24 mouse cellular contexts compared by ENCODE assay signal in genomic region chr4:23984005-23984404, GRCm38 (mm10).
DNase-seq lines count a peak whose midpoint lies in the region; ATAC-seq lines count a peak whose summit lies in the region.
"Had no signal": no experiment of that assay in that cellular context is flagged by ENCODE, and none has a peak within 500 bp of the region (broad histone marks: within the 10 kb centered on the region; RNA-seq: fewer than 3 reads in every experiment).

No protein-coding gene starts in this region.

- no peak overlapping the region for H3K4me2 ChIP-seq in hindbrain, embryonic 13.5 days
- H3K4me2 ChIP-seq in midbrain, embryonic 16.5 days (ENCODE audit: low read length), result no peak overlapping the region
- H3K4me2 ChIP-seq: liver, embryonic 13.5 days had no signal

- no peaks in the 10 kb centered on the region for H3K9me3 ChIP-seq in hindbrain, embryonic 10.5 days
- no peaks in the 10 kb centered on the region for H3K9me3 ChIP-seq in hindbrain, embryonic 13.5 days
- no peaks in the 10 kb centered on the region for H3K9me3 ChIP-seq in midbrain, embryonic 10.5 days (replicated peaks)
- no peaks in the 10 kb centered on the region for H3K9me3 ChIP-seq in midbrain, embryonic 16.5 days (replicated peaks; ENCODE audit: control insufficient read depth, low read length, poor library complexity, severe bottlenecking)
- H3K9me3 ChIP-seq: embryonic facial prominence, embryonic 15.5 days; hindbrain, embryonic 15.5 days; intestine, embryonic 15.5 days; liver, embryonic 13.5 days had no signal

- no peak for ATAC-seq in hindbrain, embryonic 13.5 days (ENCODE audit: low FRiP score)
- no peak for ATAC-seq in midbrain, embryonic 16.5 days
- ATAC-seq: intestine, embryonic 15.5 days had no signal

- H3K27me3 ChIP-seq in hindbrain, embryonic 10.5 days (ENCODE audit: insufficient read depth, poor library complexity, severe bottlenecking), result no peaks in the 10 kb centered on the region
- no peaks in the 10 kb centered on the region for H3K27me3 ChIP-seq in hindbrain, embryonic 13.5 days
- no peaks in the 10 kb centered on the region for H3K27me3 ChIP-seq in midbrain, embryonic 10.5 days (ENCODE audit: low read depth, poor library complexity, severe bottlenecking)
- no peaks in the 10 kb centered on the region for H3K27me3 ChIP-seq in midbrain, embryonic 16.5 days (ENCODE audit: control insufficient read depth, insufficient read depth, low read depth, low read length)
- H3K27me3 ChIP-seq: embryonic facial prominence, embryonic 15.5 days; hindbrain, embryonic 15.5 days; intestine, embryonic 15.5 days; liver, embryonic 13.5 days had no signal

- H3K36me3 ChIP-seq in hindbrain, embryonic 10.5 days, result no peaks in the 10 kb centered on the region
- H3K36me3 ChIP-seq in hindbrain, embryonic 13.5 days, result no peaks in the 10 kb centered on the region
- H3K36me3 ChIP-seq in midbrain, embryonic 10.5 days, result no peaks in the 10 kb centered on the region
- H3K36me3 ChIP-seq in midbrain, embryonic 16.5 days (ENCODE audit: control insufficient read depth, insufficient read depth, low read length), result no peaks in the 10 kb centered on the region
- H3K36me3 ChIP-seq: embryonic facial prominence, embryonic 15.5 days; hindbrain, embryonic 15.5 days; intestine, embryonic 15.5 days; liver, embryonic 13.5 days had no signal

- H3K27ac ChIP-seq in hindbrain, embryonic 10.5 days, result peak overlapping the region; percentile 71; the same call in 1 of the 2 replicates
- no peak overlapping the region for H3K27ac ChIP-seq in hindbrain, embryonic 13.5 days
- H3K27ac ChIP-seq in midbrain, embryonic 10.5 days (replicated peaks), result peak overlapping the region; percentile 86
- peak overlapping the region; percentile 57 for H3K27ac ChIP-seq in midbrain, embryonic 16.5 days (ENCODE audit: low read length)
- H3K27ac ChIP-seq: embryonic facial prominence, embryonic 15.5 days; intestine, embryonic 15.5 days; liver, embryonic 13.5 days had no signal

- H3K4me3 ChIP-seq in hindbrain, embryonic 10.5 days, result no peak overlapping the region
- no peak overlapping the region for H3K4me3 ChIP-seq in hindbrain, embryonic 13.5 days
- no peak overlapping the region for H3K4me3 ChIP-seq in midbrain, embryonic 10.5 days
- H3K4me3 ChIP-seq in midbrain, embryonic 16.5 days (ENCODE audit: low read depth, low read length), result no peak overlapping the region
- H3K4me3 ChIP-seq: embryonic facial prominence, embryonic 15.5 days; intestine, embryonic 15.5 days; liver, embryonic 13.5 days had no signal

- 60% methylated on average over 3 of the region's 3 CpGs for WGBS in hindbrain, embryonic 10.5 days
- WGBS in hindbrain, embryonic 13.5 days, result 52% methylated on average over 3 of the region's 3 CpGs
- 51% methylated on average over 3 of the region's 3 CpGs for WGBS in midbrain, embryonic 10.5 days
- 34% methylated on average over 3 of the region's 3 CpGs for WGBS in midbrain, embryonic 16.5 days

- DNase-seq in cerebellum, postnatal 10 days, result peak; percentile 8 to 9
- DNase-seq in cerebellum, postnatal 25 days, result no peak
- DNase-seq in hindbrain, embryonic 10.5 days (ENCODE audit: low spot score), result no peak
- no peak for DNase-seq in midbrain, embryonic 10.5 days (ENCODE audit: low spot score)
- no peak for DNase-seq in layer of hippocampus, postnatal 25 days (ENCODE audit: extremely low spot score in 1 of 2, low spot score in 1 of 2)
- no peak for DNase-seq in adrenal gland, adult (ENCODE audit: inconsistent age in 2 of 2, low spot score in 1 of 2)
- DNase-seq: adrenal gland, postnatal 25 days; cerebellum, adult 11 months; cerebellum, adult 9-11 months; gastrocnemius, postnatal 10 days; heart, adult 11 months; heart, postnatal 10 days; kidney, adult 9 months; kidney, postnatal 36 days; liver, embryonic 13.5 days; lung, adult 2 months; lung, postnatal 14 days; right cerebral cortex, postnatal 25 days; spleen, adult 18-20 months had no signal

- peaks cover 41% of the 10 kb centered on the region for H3K4me1 ChIP-seq in hindbrain, embryonic 10.5 days (replicated peaks)
- peaks cover 14% of the 10 kb centered on the region for H3K4me1 ChIP-seq in hindbrain, embryonic 13.5 days (replicated peaks)
- peaks cover 52% of the 10 kb centered on the region for H3K4me1 ChIP-seq in midbrain, embryonic 10.5 days
- H3K4me1 ChIP-seq in midbrain, embryonic 16.5 days (ENCODE audit: control insufficient read depth, insufficient read depth, low read length), result peaks cover 8% of the 10 kb centered on the region
- H3K4me1 ChIP-seq: intestine, embryonic 15.5 days; liver, embryonic 13.5 days had no signal

- no peak overlapping the region for H3K9ac ChIP-seq in hindbrain, embryonic 13.5 days
- no peak overlapping the region for H3K9ac ChIP-seq in midbrain, embryonic 16.5 days (ENCODE audit: low read depth, low read length)
- H3K9ac ChIP-seq: embryonic facial prominence, embryonic 15.5 days; intestine, embryonic 15.5 days; liver, embryonic 13.5 days had no signal

Comparison
In these comparisons a context has a peak if more than half of its experiments do, and no peak if none do; other contexts are left out.
1. DNase-seq: peak in cerebellum, postnatal 10 days (2 of 2); none in cerebellum, postnatal 25 days (0 of 2), hindbrain, embryonic 10.5 days (single experiment), midbrain, embryonic 10.5 days (single experiment), layer of hippocampus, postnatal 25 days (0 of 2) and adrenal gland, adult (0 of 2).